Mouse (Mus musculus) B cell, adult 2 months (primary cell): ENCODE measurements around the gene Sprr2a2.
"Not testable (repeated sequence)": the region's sequence is repeated elsewhere in the genome, so short reads cannot be mapped to it uniquely, and the experiment has no call there.

ENCODE experiments used
- DNase-seq, 2 experiments: peaks; one replicate each; pipeline ENCODE4 v3.0.0; 2022

The Sprr2a2 gene

GRCm38 (mm10) chr3:92215569-92215968 lies at the start of gene Sprr2a2, which contains the start of gene Sprr2a1:
Gene Sprr2a2 (plus strand): TSS chr3:92215920.
Gene Sprr2a1 (plus strand): TSS chr3:92215799.
- not testable (repeated sequence) for DNase-seq

- DNase-seq: no peak
These were observed 45.9 kb upstream of the Sprr2a2 start for GRCm38 (mm10) chr3:92169847-92170246.

- DNase-seq: no peak
These were observed 38.8 kb upstream of the Sprr2a2 start for GRCm38 (mm10) chr3:92176880-92177279.

- no peak for DNase-seq
These were observed 20.1 kb upstream of the Sprr2a2 start for GRCm38 (mm10) chr3:92195512-92196200.

- DNase-seq: not testable (repeated sequence)
These were observed 4.4 kb upstream of the Sprr2a2 start for GRCm38 (mm10) chr3:92211133-92211925.

- DNase-seq: not testable (repeated sequence)
These were observed 3.7 kb upstream of the Sprr2a2 start for GRCm38 (mm10) chr3:92212059-92212458.

GRCm38 (mm10) chr3:92213651-92214050 lies 2.1 kb upstream of the Sprr2a2 start:
- DNase-seq: not testable (repeated sequence)

- not testable (repeated sequence) for DNase-seq
These were observed 3.3 kb downstream of the Sprr2a2 start for GRCm38 (mm10) chr3:92219031-92219430.

- not testable (repeated sequence) for DNase-seq
These were observed 8.0 kb downstream of the Sprr2a2 start for GRCm38 (mm10) chr3:92223708-92224107.

- not testable (repeated sequence) for DNase-seq
These were observed 11.7 kb downstream of the Sprr2a2 start for GRCm38 (mm10) chr3:92227410-92227809.

GRCm38 (mm10) chr3:92236463-92237189 lies 20.9 kb downstream of the Sprr2a2 start:
- DNase-seq: not testable (repeated sequence)

- not testable (repeated sequence) for DNase-seq
These were observed 23.0 kb downstream of the Sprr2a2 start for GRCm38 (mm10) chr3:92238736-92239135.

- not testable (repeated sequence) for DNase-seq
These were observed 23.5 kb downstream of the Sprr2a2 start for GRCm38 (mm10) chr3:92239197-92239596.

- not testable (repeated sequence) for DNase-seq
These were observed 29.1 kb downstream of the Sprr2a2 start for GRCm38 (mm10) chr3:92244833-92245232.

GRCm38 (mm10) chr3:92246245-92246644 lies 30.5 kb downstream of the Sprr2a2 start:
- DNase-seq: not testable (repeated sequence)

GRCm38 (mm10) chr3:92248494-92248893 lies 32.8 kb downstream of the Sprr2a2 start:
- not testable (repeated sequence) for DNase-seq

GRCm38 (mm10) chr3:92250450-92250849 lies 34.7 kb downstream of the Sprr2a2 start:
- DNase-seq: not testable (repeated sequence)

- DNase-seq: not testable (repeated sequence)
These were observed 38.1 kb downstream of the Sprr2a2 start for GRCm38 (mm10) chr3:92253860-92254259.

GRCm38 (mm10) chr3:92258526-92258925 lies 42.8 kb downstream of the Sprr2a2 start:
- DNase-seq: not testable (repeated sequence)

- DNase-seq: not testable (repeated sequence)
These were observed 47.7 kb downstream of the Sprr2a2 start for GRCm38 (mm10) chr3:92263462-92263861.

- DNase-seq: not testable (repeated sequence)
These were observed 55.8 kb downstream of the Sprr2a2 start for GRCm38 (mm10) chr3:92271414-92271985.

- DNase-seq: not testable (repeated sequence)
These were observed 57.8 kb downstream of the Sprr2a2 start for GRCm38 (mm10) chr3:92273504-92273903.

GRCm38 (mm10) chr3:92274018-92274417 lies 58.3 kb downstream of the Sprr2a2 start:
- not testable (repeated sequence) for DNase-seq
